Mouse (Mus musculus): ENCODE results near the gene Pdhx. TPM values are rescaled to one million over a fixed set of nuclear protein-coding genes. Genes with fewer than 3 reads are reported as not detected.

Pdhx gene
- polyA plus RNA-seq, 1 experiment from 2014 or later = 36.7 TPM

Other genes starting within 250 kb of the Pdhx start
- 56.9 and 58.9 TPM in 2 replicates for gene Cd44, start 171.8 kb downstream of the Pdhx start, polyA plus RNA-seq (2015; fragmentation: Nextera tagmentation; extraction: Ambion mirVana)
- gene Apip, start 162 bp upstream of the Pdhx start, polyA plus RNA-seq (2015; fragmentation: Nextera tagmentation; extraction: Ambion mirVana) = 77.3 and 81.1 TPM in 2 replicates
- gene Ehf, start 229.8 kb upstream of the Pdhx start, polyA plus RNA-seq (2015; fragmentation: Nextera tagmentation; extraction: Ambion mirVana) = 19.3 and 20.6 TPM in 2 replicates

All from embryonic facial prominence, embryonic 15.5 days (tissue).